Mouse (Mus musculus) bone marrow, adult 2 months (tissue): ENCODE data around the gene Cckbr.

Experiments
- CTCF ChIP-seq: fragments of 200-500 bp; IDR thresholded peaks from 2 replicates; pipeline ENCODE4 v1.5.1; 2011; ENCODE audit warnings: low read length, control low read depth; ENCODE audit not compliant: control insufficient read depth, insufficient read depth
- POLR2A ChIP-seq: fragments of 200-500 bp; IDR thresholded peaks from 2 replicates; pipeline ENCODE4 v1.6.1; 2011; ENCODE audit warnings: low read depth, mild to moderate bottlenecking, control low read depth, low read length, borderline replicate concordance; ENCODE audit not compliant: control insufficient read depth

GRCm38 (mm10) chr7:105514561-105514960 lies 89.0 kb downstream of the Cckbr start:
- TF ChIP-seq CTCF (no peak), POLR2A (no peak)
